Mouse (Mus musculus): Measurements from ENCODE around the gene Ifnar1. TPM values are rescaled to one million over a fixed set of nuclear protein-coding genes. Genes with fewer than 3 reads are reported as not detected.
A peak's percentile ranks its signal among the peaks of the same experiment; 100 is the strongest.
"Not testable (repeated sequence)": the region's sequence is repeated elsewhere in the genome, so short reads cannot be mapped to it uniquely, and the experiment has no call there.

The Ifnar1 gene
- 10 to 100 TPM; 11.3 to 15.4 TPM for total RNA-seq (2021)
- long read RNA-seq, experiment 1, partial matches to known transcripts, result 0 of 5 reads
- long read RNA-seq, experiment 1, other reads (novel, unspliced or antisense), result 3 of 5 reads
- long read RNA-seq, experiment 2, partial matches to known transcripts, result 1 of 4 reads
- long read RNA-seq, experiment 2, other reads (novel, unspliced or antisense), result 0 of 4 reads

DNA sequence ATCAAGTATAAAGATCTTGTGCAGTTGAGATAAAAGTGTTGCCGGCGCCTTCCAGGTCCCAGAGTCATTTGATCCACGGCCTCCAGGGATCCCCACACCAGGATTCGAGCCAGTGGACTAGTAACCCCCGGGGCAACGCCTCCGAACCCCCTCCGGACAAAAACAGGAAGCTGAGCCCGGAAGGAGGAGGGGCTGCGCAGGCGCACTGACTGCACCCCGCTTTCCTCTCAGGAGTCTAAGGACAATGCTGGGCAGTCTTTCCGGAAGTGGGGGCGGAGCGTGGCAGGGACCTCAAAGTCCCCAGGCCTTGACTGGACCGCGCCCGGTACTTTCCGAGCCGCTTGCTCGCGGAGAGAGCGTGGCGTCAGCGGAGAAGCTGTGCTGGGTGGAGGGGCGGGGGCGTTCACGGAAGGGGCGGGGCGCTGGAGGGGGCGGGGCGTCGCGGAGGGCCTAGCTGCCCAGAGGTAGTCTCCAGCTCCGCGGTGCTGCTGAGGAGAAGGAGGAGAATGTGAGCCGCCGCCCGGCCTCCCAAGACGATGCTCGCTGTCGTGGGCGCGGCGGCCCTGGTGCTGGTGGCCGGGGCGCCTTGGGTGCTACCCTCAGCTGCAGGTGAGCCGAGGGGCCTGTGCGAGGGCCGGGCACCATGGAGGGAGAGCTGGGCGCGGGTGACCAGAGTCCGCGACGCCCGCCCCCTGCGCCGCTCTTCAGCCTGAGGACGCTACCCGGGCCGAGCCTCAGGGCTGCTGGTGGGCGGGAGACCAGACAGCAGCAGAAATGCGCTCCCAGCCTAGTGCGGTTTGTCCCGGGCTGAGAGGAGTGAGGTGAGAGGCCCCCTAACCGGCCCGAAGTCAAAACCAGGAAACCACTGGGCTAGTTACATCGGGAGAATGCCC is at the start of gene Ifnar1:
Gene Ifnar1, plus strand, starts transcription at position 431 of the 893 bp plus-strand sequence.
- peak; percentile 100 for DNase-seq

DNA sequence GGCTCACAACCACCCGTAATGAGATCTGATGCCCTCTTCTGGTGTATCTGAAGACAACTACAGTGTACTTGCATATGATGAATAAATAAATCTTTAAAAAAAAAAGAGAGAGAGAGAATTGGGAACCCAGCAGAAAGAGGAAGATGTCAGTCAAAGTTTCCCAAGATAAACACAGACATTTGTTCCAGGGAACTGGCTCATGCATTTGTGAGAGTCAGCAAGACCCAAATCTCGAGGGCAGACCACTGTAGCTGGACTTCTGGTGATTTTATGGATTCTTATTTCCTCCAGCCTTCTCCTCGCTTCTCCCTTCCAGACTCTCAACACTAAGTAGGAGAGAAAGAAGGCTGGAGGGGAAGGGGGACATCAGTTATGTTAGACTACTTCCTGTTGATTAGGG is 47.0 kb upstream of the Ifnar1 start:
- DNase-seq, result no peak

DNA sequence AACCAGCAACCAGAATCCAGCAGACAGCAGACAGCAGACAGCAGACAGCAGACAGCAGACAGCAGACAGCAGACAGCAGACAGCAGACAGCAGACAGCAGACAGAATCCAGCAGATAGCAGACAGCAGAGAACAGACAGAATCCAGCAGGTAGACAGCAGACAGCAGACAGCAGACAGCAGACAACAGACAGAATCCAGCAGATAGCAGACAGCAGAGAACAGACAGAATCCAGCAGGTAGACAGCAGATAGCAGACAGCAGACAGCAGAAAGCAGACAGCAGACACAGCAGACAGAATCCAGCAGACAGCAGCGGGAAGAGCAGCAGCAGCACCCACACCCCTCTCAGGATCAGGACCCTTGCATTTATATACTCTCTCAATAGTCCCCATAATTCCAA is 46.4 kb upstream of the Ifnar1 start:
- DNase-seq, result not testable (repeated sequence)

DNA sequence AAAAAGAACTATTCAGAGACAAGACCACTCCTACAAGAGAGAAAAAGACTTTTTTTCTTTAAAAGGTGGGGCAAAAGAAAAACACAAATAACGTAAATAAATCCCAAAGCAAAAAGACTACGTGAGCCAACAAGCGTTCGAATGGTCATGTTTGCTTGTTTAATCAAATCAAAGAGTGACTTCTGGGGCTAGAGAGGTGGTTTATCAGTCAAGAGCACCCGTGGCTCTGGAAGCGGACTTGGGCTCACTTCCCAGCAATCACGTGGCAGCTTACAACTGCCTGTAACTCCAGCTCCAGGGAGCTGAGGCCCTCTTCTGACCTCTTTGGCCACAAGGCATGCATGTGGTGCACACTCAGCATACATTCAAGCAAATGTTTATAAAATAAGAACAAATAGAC is 43.7 kb upstream of the Ifnar1 start:
- no peak for DNase-seq

DNA sequence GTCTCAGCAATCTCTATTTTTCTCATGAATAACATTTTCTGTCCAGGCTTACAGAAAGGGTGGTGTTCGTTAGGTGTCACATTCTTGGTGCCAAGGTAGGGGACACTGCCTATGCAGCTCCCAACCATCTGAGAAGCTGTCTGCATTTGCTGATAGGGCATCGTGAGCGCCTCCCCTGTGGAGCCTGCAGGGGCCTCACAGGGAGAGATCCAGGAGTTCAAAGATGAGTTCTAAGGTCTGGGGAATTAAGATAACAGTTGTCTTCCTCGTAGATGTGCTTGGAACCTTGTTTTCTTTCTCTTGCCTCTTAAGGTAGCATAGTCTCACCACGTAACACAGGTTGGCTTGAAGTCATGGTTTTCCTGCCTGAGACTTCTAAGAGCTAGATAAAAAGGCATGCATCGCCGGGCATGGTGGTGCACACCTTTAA is 43.2 kb upstream of the Ifnar1 start:
- DNase-seq, result no peak

DNA sequence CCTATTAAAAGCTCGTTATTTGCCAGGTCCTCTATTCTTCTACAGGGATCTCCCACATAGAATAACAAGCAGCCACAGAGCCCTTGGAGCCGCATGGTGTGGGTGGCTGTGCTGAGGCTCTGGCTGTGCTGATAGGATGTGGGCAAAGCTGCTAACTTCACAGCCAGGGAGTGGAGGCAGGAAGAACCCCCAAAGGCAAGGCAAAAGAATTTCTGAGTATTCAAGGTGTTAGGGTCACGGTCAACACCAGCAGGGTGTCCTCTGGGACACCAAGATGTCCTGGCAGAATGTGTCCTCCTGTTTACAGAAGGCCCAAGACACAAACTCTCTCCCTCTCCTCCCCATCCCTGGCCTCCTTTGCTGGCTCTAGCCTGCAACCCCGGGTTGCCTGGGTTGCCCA is 42.6 kb upstream of the Ifnar1 start:
- no peak for DNase-seq

DNA sequence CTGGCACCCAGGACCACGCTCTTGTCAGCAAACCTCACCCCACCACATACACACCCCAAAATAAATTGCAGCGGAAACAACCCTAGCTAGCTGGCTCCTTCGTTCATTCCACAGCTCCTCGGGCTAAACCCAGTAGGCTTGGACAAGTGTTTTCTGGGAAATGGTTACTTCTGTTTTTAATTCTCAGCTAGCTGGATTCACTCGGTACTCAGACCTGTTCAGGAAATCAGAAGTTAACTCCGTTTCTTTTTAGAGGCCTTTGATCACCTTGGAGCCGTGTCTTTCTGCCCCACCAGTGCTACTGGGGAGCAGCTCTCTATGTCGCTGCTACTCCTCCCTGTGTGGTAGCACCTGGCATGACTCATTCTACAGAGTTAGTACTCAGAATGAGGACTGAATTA is 41.8 kb upstream of the Ifnar1 start:
- no peak for DNase-seq

DNA sequence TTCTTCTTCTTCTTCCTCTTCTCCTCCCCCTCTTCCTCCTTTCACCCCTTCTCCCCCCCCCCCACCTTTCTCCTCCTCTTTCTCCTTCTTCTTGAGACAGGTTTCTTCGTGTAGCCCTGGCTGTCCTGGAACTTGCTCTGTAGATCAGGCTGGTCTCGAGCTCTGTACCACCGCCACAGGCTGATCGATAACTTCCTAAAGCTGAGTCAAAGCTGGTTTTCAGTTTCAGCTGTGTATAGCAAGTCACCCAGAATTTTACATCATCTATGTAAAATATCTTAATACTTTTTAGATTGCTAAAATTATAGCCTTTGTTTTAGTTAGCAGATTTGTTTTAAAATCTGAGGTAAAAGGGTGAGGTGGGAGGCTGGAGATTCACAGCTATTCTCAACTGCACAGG is 40.2 kb upstream of the Ifnar1 start:
- DNase-seq, result no peak

DNA sequence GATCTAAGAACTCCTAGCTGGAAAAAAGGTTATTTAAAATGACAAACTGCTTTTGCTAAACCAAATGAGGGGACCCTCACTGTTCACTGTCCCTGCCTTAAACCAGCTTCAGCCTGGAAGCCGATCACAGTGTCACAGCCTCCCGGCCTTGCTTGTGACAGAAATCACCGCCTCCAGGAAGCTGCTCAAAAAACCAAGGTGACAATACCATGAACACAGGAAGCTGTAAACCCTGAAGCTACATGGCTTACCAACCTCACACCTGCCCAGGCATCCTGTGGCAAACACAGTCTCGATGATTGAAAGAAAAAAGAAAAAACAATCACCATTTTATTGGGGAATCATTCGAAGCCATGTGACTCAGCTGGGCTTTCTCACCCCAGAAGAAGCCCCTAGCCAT is 39.5 kb upstream of the Ifnar1 start:
- no peak for DNase-seq

DNA sequence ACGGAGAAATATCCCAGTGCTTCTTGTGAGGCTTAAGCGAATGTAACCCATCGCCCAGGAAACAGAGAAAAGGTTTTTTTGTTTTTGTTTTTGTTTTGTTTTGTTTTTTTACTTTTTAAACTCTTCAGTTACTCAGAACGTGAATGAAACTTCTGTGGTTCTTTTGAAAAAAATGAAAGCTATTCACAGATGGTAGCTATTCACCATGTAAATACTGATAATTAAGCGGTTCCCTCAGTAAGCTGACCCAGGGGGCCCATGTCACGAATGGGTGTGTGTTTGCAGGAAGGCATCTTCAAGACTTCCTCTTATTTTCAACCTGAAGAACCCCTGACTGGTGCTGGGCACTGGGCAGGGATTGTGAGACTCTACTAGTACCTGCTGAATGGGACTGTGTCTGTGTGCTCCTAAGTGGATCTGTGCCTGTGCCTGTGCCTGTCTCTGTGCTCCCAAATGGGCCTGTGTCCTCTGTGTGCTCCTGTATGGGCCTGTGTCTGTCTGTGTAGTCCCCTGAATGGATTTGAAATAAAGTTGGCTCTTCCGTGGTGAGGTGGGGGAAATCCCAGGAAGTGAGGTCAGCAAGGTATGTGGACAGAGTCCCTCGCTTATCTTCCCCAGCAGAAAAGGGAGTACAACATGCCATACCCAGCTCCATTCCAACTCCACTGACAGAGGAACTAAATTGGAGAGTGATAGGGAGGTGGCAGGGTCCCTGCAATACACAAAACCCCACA is 38.1 kb upstream of the Ifnar1 start:
- no peak for DNase-seq

DNA sequence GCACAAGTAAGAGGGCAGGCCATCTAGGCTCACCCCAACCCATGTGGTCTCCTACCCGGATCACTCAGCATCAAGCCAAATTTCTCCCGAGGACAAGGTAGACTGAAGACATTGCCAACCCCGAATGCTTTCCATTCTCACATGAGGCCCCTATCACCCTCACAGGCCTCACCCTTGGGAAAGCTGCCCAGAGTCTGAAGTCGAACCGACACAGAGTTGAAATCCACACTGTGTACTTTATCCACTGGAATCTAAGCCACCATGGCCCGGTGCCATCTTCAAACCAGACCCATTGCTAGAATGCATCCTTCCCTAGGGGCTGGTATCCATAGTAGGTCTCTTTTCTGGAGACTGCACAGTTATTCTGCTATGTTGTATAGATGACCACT is 37.5 kb upstream of the Ifnar1 start:
- DNase-seq, result no peak

DNA sequence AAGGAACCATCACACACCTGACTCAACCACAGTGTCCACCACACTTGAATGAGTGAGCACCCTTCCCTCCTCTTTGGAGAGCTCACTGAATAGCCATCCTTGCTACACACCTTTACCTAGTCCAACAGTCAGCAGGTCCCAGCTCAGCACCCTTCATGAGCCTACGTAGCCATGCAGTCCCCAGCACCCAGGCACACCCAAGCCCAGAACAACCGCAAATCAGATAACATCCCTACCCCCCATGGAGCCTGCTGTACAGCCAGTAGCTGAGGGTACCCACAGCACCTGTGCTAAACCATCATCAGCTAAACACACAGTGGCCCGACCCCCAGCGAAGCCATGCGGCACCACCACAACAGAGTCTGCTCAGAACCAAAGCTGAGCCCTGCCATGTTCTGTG is 37.0 kb upstream of the Ifnar1 start:
- no peak for DNase-seq

DNA sequence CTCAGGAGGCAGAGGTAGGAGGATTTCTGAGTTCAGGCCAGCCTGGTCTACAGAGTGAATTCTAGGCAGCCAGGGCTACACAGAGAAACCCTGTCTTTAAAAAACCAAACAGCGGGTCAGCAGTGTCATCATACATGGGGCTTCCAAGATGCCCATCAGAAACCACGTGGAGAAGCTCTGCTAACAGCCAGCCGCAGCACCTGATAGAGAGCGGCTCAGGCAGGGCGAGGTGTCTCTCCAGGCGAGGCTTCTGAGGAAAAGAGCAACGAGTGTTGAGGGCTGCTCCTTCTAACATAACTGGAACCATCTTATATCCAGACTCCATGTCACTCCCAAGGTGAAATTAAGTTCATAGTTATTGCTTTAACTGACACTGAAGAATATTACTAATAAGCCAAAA is 36.1 kb upstream of the Ifnar1 start:
- DNase-seq, result no peak

DNA sequence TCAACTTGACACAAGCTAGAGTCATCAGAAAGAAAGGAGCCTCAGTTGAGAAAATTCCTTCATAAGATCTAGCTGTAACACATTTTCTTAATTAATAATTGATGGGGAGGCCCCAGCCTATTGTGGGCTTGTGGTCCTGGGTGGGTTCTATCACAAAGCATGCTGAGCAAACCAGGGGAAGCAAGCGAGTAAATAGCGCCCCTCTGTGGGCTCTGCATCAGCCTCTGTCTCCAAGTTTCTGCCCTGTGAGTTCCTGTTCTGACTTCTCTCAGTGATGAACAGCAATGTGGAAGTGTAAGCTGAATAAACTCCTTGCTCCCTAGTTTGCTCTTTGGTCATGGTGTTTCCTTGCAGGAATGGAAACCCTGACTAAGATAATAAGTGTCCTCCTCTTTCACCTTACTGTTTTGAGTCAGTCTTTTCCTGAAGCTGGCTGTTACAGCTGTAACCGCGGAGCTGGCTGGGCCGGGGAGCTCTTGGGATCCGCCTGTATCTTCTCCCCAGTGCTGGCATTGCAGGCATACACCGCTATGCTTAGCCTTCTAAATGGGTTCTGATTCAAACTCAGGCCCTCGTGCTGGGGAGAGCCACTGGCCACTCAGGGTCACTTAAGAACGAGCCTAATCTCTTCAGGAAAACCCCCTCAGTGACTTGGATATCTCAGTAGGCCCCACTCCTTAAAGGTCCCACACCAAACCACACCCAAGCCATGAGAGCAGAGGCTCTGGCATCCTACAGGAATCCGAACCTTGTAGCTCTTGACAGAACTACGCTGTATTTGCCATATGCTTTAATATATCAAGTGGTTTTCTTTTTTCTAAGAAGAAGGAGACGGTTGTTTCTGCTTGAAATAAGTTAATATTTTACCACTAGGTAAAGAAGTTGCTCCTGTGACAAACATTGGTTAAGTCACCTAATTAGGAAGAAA is 34.6 kb upstream of the Ifnar1 start:
- no peak for DNase-seq

DNA sequence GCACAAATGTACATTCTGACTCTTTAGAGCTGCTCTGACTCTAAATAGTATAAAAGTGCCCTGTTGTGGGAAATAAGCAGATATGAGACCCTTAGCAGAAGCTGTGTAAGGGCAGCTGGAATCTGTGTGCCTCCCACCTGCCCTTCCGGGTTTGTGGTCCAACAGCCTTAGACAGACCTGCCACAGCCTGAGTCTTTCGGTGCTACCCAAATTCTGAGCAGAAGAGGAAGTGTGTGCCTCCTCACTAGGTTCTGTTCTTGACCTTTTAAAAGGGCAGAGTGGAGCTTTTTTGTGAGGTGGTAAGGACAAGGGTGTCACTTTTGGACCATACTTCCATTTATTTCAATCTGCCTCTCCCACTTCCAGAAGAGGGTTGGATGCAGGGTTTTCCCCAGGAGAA is 33.1 kb upstream of the Ifnar1 start:
- DNase-seq, result no peak

DNA sequence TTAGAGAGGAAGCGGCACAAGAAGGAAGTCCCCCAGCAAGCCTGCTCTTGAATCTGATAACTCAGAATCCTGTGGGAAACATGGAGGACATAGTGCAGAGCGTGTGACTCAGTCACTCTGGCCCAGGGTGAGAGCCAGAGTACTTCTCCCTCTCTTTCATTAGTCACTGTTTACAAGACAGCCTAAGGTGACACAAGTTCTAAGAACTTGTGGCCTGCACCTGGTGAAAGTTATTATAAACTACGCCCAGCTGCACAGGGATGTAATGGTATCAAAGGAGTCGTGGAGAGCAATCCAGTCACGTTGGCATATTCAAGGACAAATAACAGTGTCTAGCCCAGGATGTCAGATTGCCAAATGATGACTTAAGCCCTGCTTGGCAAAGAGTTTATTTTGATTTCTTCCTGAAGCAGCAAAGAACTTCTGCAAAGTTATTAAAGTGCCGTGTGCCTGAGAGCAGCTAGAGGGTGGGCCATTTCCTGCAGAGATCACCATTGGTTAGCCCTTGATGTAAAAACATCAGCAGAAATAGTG is 32.6 kb upstream of the Ifnar1 start:
- DNase-seq, result no peak

DNA sequence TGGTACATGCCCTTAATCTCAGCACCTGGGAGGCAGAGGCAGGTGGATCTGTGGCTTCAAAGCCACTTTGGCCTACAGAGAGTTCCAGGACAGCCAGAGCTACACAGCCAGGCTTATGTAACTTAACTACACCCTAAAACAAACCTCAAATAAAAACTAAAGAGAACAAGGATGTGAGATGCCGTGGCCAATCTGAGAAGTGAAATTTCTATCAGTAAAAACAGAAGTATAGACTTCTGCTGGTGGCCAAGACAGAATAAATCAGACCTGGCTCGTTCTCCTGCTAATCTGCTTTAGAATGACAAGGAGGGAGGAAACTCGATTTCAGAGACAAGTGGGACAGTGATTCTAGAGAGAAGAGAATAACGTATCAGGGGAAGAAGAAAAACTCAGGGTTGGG is 29.2 kb upstream of the Ifnar1 start:
- no peak for DNase-seq

DNA sequence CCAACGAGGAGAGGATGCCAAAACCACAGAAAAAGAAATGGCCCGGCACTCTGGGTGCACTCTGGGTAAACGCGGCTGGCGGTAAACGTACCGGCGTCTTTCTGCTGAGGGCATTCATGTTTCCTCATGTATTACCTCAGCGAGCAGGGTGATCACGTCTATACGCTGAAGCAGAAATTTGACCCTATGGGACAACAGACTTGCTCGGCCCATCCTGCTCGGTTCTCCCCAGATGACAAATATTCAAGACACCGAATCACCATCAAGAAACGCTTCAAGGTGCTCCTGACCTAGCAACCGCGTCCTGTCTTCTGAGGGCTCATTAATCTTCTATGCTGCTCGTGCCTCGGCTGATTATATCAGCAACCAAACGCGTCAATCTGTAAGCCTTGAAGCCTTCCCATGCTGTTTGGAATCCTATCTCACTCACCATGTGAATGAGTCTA is 26.7 kb upstream of the Ifnar1 start:
- DNase-seq, result no peak

DNA sequence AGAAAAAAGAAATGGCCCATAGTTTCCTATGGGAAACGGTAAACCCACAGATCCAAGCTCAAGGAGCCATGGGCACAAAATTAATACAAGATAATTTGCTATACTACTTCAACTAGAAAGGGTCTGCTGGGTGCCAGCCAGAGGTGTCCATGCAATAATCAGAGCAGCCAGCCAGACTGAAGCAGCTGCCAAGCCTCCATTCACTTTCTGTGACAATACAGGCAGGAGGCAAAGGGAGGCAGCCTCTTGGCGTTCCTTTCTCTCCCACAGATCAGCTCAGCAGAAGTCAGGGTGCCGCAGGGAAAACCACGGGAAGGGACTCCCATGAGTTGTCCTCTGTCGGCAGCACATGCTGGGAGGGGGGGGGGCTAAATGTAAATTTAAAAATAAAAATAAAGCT is 26.1 kb upstream of the Ifnar1 start:
- no peak for DNase-seq

DNA sequence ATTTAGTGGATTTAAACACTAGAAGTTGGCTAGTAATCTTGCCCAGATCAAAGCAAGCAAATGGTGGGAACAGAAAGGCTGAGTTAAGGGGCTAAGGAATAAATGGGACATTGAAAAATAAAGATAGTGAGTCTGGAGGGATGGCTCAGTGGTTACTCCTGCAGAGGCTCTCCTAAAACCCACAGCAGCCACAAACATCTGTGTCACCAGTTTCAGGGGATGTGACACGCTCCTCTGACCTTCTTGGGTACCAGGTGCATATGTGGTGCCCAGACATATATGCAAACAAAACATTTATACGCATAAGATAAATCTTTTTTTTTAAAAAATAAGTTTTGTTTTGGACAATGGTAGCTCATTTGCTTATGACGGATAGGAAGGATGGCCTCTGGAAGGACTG is 25.6 kb upstream of the Ifnar1 start:
- DNase-seq, result no peak

DNA sequence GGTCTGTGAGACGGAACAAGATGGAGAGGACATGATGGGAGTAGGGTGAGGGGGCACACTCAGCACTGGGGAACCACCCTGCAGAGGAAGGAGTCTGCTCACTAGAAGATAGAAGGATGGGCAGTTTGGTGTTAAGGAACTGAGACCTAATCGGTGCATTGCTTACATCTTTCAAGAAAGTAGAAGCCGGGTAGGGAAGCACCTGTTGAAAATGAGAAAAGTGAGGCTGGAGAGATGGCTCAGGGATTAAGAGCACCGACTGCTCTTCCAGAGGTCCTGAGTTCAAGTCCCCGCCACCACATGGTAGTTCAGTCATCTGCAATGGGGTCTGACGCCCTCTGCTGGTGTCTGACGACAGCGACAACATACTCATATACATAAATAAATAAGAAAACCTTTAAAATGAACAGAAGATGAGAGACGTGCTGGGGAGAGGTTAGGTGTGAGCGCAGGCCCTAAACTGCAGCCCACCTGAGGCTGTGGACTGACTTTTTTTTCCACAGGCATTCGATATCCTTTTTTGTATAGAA is 25.1 kb upstream of the Ifnar1 start:
- DNase-seq, result no peak
